Mouse (Mus musculus): Measurements from ENCODE around the gene Rhox2h. TPM values are rescaled to one million over a fixed set of nuclear protein-coding genes. Genes with fewer than 3 reads are reported as not detected.

Rhox2h gene
- polyA plus RNA-seq (2012; rRNA removed), result not detected in 2 replicates

GRCm38 (mm10) chrX:37673177-37673576 is at the start of gene Rhox2h:
Gene Rhox2h (minus strand): TSS chrX:37673277.

GRCm38 (mm10) chrX:37668664-37669063 is 4.4 kb downstream of the Rhox2h start, which contains the start of gene Rhox3h:
Gene Rhox3h (minus strand): TSS chrX:37668764.

GRCm38 (mm10) chrX:37651227-37651626 is 21.9 kb downstream of the Rhox2h start, which contains the start of gene Rhox4g:
Gene Rhox4g (minus strand): TSS chrX:37651327.

GRCm38 (mm10) chrX:37643370-37643769 is 29.7 kb downstream of the Rhox2h start, which contains the start of gene Rhox2g:
Gene Rhox2g (minus strand): TSS chrX:37643470.

GRCm38 (mm10) chrX:37628512-37628911 is 44.6 kb downstream of the Rhox2h start, which contains the start of gene Rhox3g:
Gene Rhox3g (minus strand): TSS chrX:37628612.

Other genes starting within 250 kb of the Rhox2h start
- gene Rhox4b, start 240.8 kb downstream of the Rhox2h start, polyA plus RNA-seq (2012; rRNA removed), result 0.19 and 0.49 TPM in 2 replicates
- 0.66 and 1.4 TPM in 2 replicates for gene Rhox2c, start 219.6 kb downstream of the Rhox2h start, polyA plus RNA-seq (2012; rRNA removed)
- gene Rhox3c, start 214.7 kb downstream of the Rhox2h start, polyA plus RNA-seq (2012; rRNA removed), result 0.48 TPM in 1 of 2 replicates, not detected in the other
- gene Rhox4c, start 192.9 kb downstream of the Rhox2h start, polyA plus RNA-seq (2012; rRNA removed), result not detected in 2 replicates
- 0.20 TPM in 1 of 2 replicates, not detected in the other for gene Rhox2d, start 179.8 kb downstream of the Rhox2h start, polyA plus RNA-seq (2012; rRNA removed)
- 0.12 and 0.13 TPM in 2 replicates for gene Rhox4d, start 158.9 kb downstream of the Rhox2h start, polyA plus RNA-seq (2012; rRNA removed)
- gene Rhox2e, start 142.8 kb downstream of the Rhox2h start, polyA plus RNA-seq (2012; rRNA removed), result 0.16 TPM in 1 of 2 replicates, not detected in the other
- gene Rhox3e, start 131.3 kb downstream of the Rhox2h start, polyA plus RNA-seq (2012; rRNA removed), result not detected in 2 replicates
- not detected in 2 replicates for gene Rhox4e, start 115.9 kb downstream of the Rhox2h start, polyA plus RNA-seq (2012; rRNA removed)
- 0.15 and 0.30 TPM in 2 replicates for gene Rhox2f, start 101.9 kb downstream of the Rhox2h start, polyA plus RNA-seq (2012; rRNA removed)
- gene Rhox3f, start 92.3 kb downstream of the Rhox2h start, polyA plus RNA-seq (2012; rRNA removed), result not detected in 2 replicates
- not detected in 2 replicates for gene Rhox4f, start 65.6 kb downstream of the Rhox2h start, polyA plus RNA-seq (2012; rRNA removed)
- not detected in 2 replicates for gene Rhox3g, start 44.7 kb downstream of the Rhox2h start, polyA plus RNA-seq (2012; rRNA removed)
- not detected in 2 replicates for gene Rhox2g, start 29.8 kb downstream of the Rhox2h start, polyA plus RNA-seq (2012; rRNA removed)
- 0.08 TPM in 1 of 2 replicates, not detected in the other for gene Rhox4g, start 21.9 kb downstream of the Rhox2h start, polyA plus RNA-seq (2012; rRNA removed)
- not detected in 2 replicates for gene Rhox3h, start 4.5 kb downstream of the Rhox2h start, polyA plus RNA-seq (2012; rRNA removed)
- 2.4 and 3.0 TPM in 2 replicates for gene Rhox5, start 131.6 kb upstream of the Rhox2h start, polyA plus RNA-seq (2012; rRNA removed)
- 0.06 and 0.41 TPM in 2 replicates for gene Rhox6, start 153.6 kb upstream of the Rhox2h start, polyA plus RNA-seq (2012; rRNA removed)
- not detected in 2 replicates for gene Rhox7a, start 158.4 kb upstream of the Rhox2h start, polyA plus RNA-seq (2012; rRNA removed)
- gene Rhox8, start 205.7 kb upstream of the Rhox2h start, polyA plus RNA-seq (2012; rRNA removed), result not detected in 2 replicates
- not detected in 2 replicates for gene Rhox7b, start 224.0 kb upstream of the Rhox2h start, polyA plus RNA-seq (2012; rRNA removed)
- 0.50 TPM in 1 of 2 replicates, not detected in the other for gene Rhox9, start 228.5 kb upstream of the Rhox2h start, polyA plus RNA-seq (2012; rRNA removed)